Mouse (Mus musculus): ENCODE measurements at regions not wholly inside any gene's neighbourhood (a gene's known extent, or its start where the extent isn't known, plus 50 kb on each side); places are given as distances from the start of the nearest gene placed in this dataset.

GRCm38 (mm10) chr16:52858441-52859209 is 404.8 kb upstream of the Alcam start:
- no peaks in the 10 kb centered on the region for H3K9me3 ChIP-seq (replicated peaks; ENCODE audit: control insufficient read depth, insufficient read depth, low read length, poor library complexity, severe bottlenecking)
- TF ChIP-seq POLR2A (IDR thresholded peaks at IDR 0.05; ENCODE audit: insufficient read depth, low read length) (no peak), CTCF (IDR thresholded peaks at IDR 0.05; ENCODE audit: low read depth, low read length) (no peak), EP300 (IDR thresholded peaks at IDR 0.05; ENCODE audit: insufficient read depth, low read depth, low read length) (no peak)
- no peak overlapping the region for H3K9ac ChIP-seq (ENCODE audit: low read depth, poor library complexity, severe bottlenecking)

DNA sequence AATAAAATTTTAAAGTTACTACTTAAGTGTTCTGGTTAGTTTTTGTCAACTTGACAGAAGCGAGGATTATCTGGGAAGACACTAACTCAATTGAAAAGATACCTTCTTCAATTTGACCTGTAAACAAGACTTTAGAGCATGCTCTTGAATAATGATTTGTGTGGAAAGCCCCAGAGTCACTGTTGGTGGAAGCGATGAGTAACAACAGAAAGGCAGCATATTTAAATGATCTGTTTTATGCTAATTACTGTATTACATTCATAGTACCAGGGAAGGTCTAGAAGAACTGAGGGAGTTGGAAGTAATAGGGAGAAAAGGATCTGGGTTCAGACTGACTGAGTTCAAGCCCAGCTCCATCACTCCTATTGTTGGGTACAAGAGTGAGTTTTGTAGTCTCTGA is 397.3 kb upstream of the Alcam start:
- Histone ChIP-seq H3K36me3 (ENCODE audit: control insufficient read depth, insufficient read depth, low read length, poor library complexity, severe bottlenecking) (no peaks in the 10 kb centered on the region), H3K27me3 (ENCODE audit: control insufficient read depth, insufficient read depth, low read length, poor library complexity, severe bottlenecking) (no peaks in the 10 kb centered on the region), H3K27ac (ENCODE audit: insufficient read depth, low read length) (no peak overlapping the region), H3K9ac (ENCODE audit: low read depth, poor library complexity, severe bottlenecking) (no peak overlapping the region), H3K4me1 (ENCODE audit: control insufficient read depth, insufficient read depth, low read length) (no peaks in the 10 kb centered on the region), H3K4me3 (ENCODE audit: low read depth, low read length) (no peak overlapping the region), H3K9me3 (replicated peaks; ENCODE audit: control insufficient read depth, insufficient read depth, low read length, poor library complexity, severe bottlenecking) (no peaks in the 10 kb centered on the region)
- TF ChIP-seq POLR2A (IDR thresholded peaks at IDR 0.05; ENCODE audit: insufficient read depth, low read length) (no peak), EP300 (IDR thresholded peaks at IDR 0.05; ENCODE audit: insufficient read depth, low read depth, low read length) (no peak), CTCF (IDR thresholded peaks at IDR 0.05; ENCODE audit: low read depth, low read length) (no peak)

More at GRCm38 (mm10) chr16:52858441-52859209, 404.8 kb upstream of the Alcam start:
- H3K4me3 ChIP-seq (ENCODE audit: low read depth, low read length) = no peak overlapping the region
- no peak overlapping the region for H3K27ac ChIP-seq (ENCODE audit: insufficient read depth, low read length)
- no peaks in the 10 kb centered on the region for H3K36me3 ChIP-seq (ENCODE audit: control insufficient read depth, insufficient read depth, low read length, poor library complexity, severe bottlenecking)
- H3K27me3 ChIP-seq (ENCODE audit: control insufficient read depth, insufficient read depth, low read length, poor library complexity, severe bottlenecking) = no peaks in the 10 kb centered on the region
- no peaks in the 10 kb centered on the region for H3K4me1 ChIP-seq (ENCODE audit: control insufficient read depth, insufficient read depth, low read length)

DNA sequence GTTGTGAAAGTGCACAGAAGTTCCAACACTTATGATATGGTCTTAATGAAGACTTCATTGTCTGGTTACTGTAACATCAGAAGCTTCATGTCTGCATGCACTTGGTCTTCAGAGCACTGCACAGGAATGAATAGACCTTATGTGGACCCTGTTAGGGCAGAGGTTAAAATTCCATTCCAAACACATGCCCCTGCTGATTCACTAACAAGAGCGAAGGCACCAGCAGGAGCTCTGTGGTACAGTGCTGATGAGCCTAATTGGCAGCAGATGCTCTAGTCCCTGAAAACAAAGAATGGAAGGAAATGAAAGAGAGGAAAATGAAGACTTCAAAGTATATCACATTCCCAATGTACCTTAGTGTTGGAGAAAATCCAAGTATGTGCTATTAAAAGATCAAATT is 365.1 kb upstream of the Alcam start:
- Histone ChIP-seq H3K27ac (ENCODE audit: insufficient read depth, low read length) (no peak overlapping the region), H3K27me3 (ENCODE audit: control insufficient read depth, insufficient read depth, low read length, poor library complexity, severe bottlenecking) (no peaks in the 10 kb centered on the region), H3K4me1 (ENCODE audit: control insufficient read depth, insufficient read depth, low read length) (no peaks in the 10 kb centered on the region), H3K9ac (ENCODE audit: low read depth, poor library complexity, severe bottlenecking) (no peak overlapping the region), H3K9me3 (replicated peaks; ENCODE audit: control insufficient read depth, insufficient read depth, low read length, poor library complexity, severe bottlenecking) (no peaks in the 10 kb centered on the region), H3K36me3 (ENCODE audit: control insufficient read depth, insufficient read depth, low read length, poor library complexity, severe bottlenecking) (no peaks in the 10 kb centered on the region), H3K4me3 (ENCODE audit: low read depth, low read length) (no peak overlapping the region)
- TF ChIP-seq CTCF (IDR thresholded peaks at IDR 0.05; ENCODE audit: low read depth, low read length) (no peak), EP300 (IDR thresholded peaks at IDR 0.05; ENCODE audit: insufficient read depth, low read depth, low read length) (no peak)

GRCm38 (mm10) chr16:52811219-52811618 is 357.3 kb upstream of the Alcam start:
- H3K27ac ChIP-seq (ENCODE audit: insufficient read depth, low read length) = no peak overlapping the region
- H3K4me1 ChIP-seq (ENCODE audit: control insufficient read depth, insufficient read depth, low read length) = no peaks in the 10 kb centered on the region
- no peaks in the 10 kb centered on the region for H3K27me3 ChIP-seq (ENCODE audit: control insufficient read depth, insufficient read depth, low read length, poor library complexity, severe bottlenecking)
- no peaks in the 10 kb centered on the region for H3K9me3 ChIP-seq (replicated peaks; ENCODE audit: control insufficient read depth, insufficient read depth, low read length, poor library complexity, severe bottlenecking)
- TF ChIP-seq POLR2A (IDR thresholded peaks at IDR 0.05; ENCODE audit: insufficient read depth, low read length) (no peak), EP300 (IDR thresholded peaks at IDR 0.05; ENCODE audit: insufficient read depth, low read depth, low read length) (no peak)
- H3K9ac ChIP-seq (ENCODE audit: low read depth, poor library complexity, severe bottlenecking) = no peak overlapping the region
- no peak overlapping the region for H3K4me3 ChIP-seq (ENCODE audit: low read depth, low read length)
- no peaks in the 10 kb centered on the region for H3K36me3 ChIP-seq (ENCODE audit: control insufficient read depth, insufficient read depth, low read length, poor library complexity, severe bottlenecking)

GRCm38 (mm10) chr16:52804365-52804764 is 350.5 kb upstream of the Alcam start:
- H3K9me3 ChIP-seq (replicated peaks; ENCODE audit: control insufficient read depth, insufficient read depth, low read length, poor library complexity, severe bottlenecking) = no peaks in the 10 kb centered on the region
- no peak overlapping the region for H3K9ac ChIP-seq (ENCODE audit: low read depth, poor library complexity, severe bottlenecking)
- no peak for TF ChIP-seq CTCF (IDR thresholded peaks at IDR 0.05; ENCODE audit: low read depth, low read length)
- no peak for TF ChIP-seq POLR2A (IDR thresholded peaks at IDR 0.05; ENCODE audit: insufficient read depth, low read length)
- no peak for TF ChIP-seq EP300 (IDR thresholded peaks at IDR 0.05; ENCODE audit: insufficient read depth, low read depth, low read length)
- H3K4me3 ChIP-seq (ENCODE audit: low read depth, low read length) = no peak overlapping the region
- H3K36me3 ChIP-seq (ENCODE audit: control insufficient read depth, insufficient read depth, low read length, poor library complexity, severe bottlenecking) = no peaks in the 10 kb centered on the region
- no peaks in the 10 kb centered on the region for H3K27me3 ChIP-seq (ENCODE audit: control insufficient read depth, insufficient read depth, low read length, poor library complexity, severe bottlenecking)
- H3K4me1 ChIP-seq (ENCODE audit: control insufficient read depth, insufficient read depth, low read length) = no peaks in the 10 kb centered on the region
- no peak overlapping the region for H3K27ac ChIP-seq (ENCODE audit: insufficient read depth, low read length)

DNA sequence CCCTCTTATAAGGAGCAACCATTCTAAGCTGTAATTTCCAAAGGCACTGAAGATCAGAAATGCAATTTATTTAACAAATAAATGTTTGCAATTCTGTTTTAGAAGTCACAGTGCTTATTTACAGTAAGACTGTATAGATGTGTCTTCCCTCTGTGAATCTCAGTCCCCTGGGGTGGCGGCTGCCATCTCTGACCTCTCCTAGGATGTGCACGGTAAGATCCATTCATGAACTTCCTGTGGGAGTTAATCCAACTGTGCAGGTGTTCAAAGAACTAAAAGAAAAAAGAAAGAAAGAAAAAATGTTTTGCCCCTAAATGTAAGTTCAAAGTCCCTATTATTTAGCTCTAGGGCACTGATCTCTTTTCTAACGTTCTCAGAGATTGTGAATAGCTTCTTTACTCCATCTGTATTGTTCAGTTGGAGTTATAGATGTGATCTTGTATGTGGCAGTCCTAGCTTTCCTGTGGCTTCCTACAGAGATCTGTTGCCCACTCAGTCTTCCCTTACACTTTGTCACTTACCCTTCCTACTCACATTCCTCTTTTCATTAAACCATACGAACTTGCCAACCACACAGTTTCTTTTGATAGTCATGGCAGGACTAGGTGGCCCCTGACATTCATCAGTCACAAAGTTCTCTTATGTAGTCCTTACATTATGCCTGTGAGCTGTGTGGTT is 346.0 kb upstream of the Alcam start:
- no peak overlapping the region for H3K4me3 ChIP-seq (ENCODE audit: low read depth, low read length)
- TF ChIP-seq CTCF (IDR thresholded peaks at IDR 0.05; ENCODE audit: low read depth, low read length) (no peak), POLR2A (IDR thresholded peaks at IDR 0.05; ENCODE audit: insufficient read depth, low read length) (no peak), EP300 (IDR thresholded peaks at IDR 0.05; ENCODE audit: insufficient read depth, low read depth, low read length) (no peak)
- no peaks in the 10 kb centered on the region for H3K9me3 ChIP-seq (replicated peaks; ENCODE audit: control insufficient read depth, insufficient read depth, low read length, poor library complexity, severe bottlenecking)

More for the DNA sequence above, 346.0 kb upstream of the Alcam start:
- Histone ChIP-seq H3K4me1 (ENCODE audit: control insufficient read depth, insufficient read depth, low read length) (no peaks in the 10 kb centered on the region), H3K9ac (ENCODE audit: low read depth, poor library complexity, severe bottlenecking) (no peak overlapping the region), H3K27me3 (ENCODE audit: control insufficient read depth, insufficient read depth, low read length, poor library complexity, severe bottlenecking) (no peaks in the 10 kb centered on the region), H3K27ac (ENCODE audit: insufficient read depth, low read length) (no peak overlapping the region), H3K36me3 (ENCODE audit: control insufficient read depth, insufficient read depth, low read length, poor library complexity, severe bottlenecking) (no peaks in the 10 kb centered on the region)
